Mouse (Mus musculus): ENCODE measurements around the gene Crispld2. TPM values are rescaled to one million over a fixed set of nuclear protein-coding genes. Genes with fewer than 3 reads are reported as not detected.

Crispld2 gene
- polyA plus RNA-seq, 1 experiment: 8.9 TPM

DNA sequence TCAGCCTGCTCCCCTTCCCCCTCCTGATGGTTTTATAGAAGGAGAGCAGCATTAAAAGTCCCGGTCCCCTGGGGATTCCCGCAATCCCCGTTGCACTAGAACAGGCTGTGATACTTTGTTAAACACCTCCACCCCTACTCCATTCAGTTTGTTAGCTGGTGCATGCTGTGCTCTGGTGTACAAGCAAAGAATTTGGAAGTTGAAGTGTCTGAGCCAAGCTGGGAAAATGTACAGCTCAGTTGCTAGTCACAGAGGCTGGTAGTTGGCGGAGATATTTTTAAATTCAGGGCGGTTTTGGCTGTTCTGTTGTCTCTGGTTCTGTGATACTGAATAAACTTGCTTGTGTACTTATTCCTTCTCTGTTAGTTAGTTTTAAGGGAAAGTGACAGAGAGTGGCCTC lies 39.5 kb upstream of the Crispld2 start:
- WGBS: 79% methylated on average over 5 of the region's 5 CpGs
- TF ChIP-seq CTCF (IDR thresholded peaks at IDR 0.05; ENCODE audit: extremely low read depth, insufficient read length, insufficient replicate concordance, low read depth, low read length) (no peak), POLR2A (IDR thresholded peaks at IDR 0.05; ENCODE audit: low read depth, low read length) (no peak)
- no peak overlapping the region for H3K27ac ChIP-seq (ENCODE audit: insufficient read depth, low read depth, low read length)
- H3K36me3 ChIP-seq (ENCODE audit: control insufficient read depth, insufficient read depth, low read length): peaks cover 88% of the 10 kb centered on the region
- H3K4me1 ChIP-seq (ENCODE audit: control insufficient read depth, insufficient read depth, insufficient read length, low read length): no peaks in the 10 kb centered on the region
- no peak overlapping the region for H3K4me3 ChIP-seq (ENCODE audit: low read depth, low read length)
- no peaks in the 10 kb centered on the region for H3K27me3 ChIP-seq (ENCODE audit: control insufficient read depth, insufficient read depth, low read length)

DNA sequence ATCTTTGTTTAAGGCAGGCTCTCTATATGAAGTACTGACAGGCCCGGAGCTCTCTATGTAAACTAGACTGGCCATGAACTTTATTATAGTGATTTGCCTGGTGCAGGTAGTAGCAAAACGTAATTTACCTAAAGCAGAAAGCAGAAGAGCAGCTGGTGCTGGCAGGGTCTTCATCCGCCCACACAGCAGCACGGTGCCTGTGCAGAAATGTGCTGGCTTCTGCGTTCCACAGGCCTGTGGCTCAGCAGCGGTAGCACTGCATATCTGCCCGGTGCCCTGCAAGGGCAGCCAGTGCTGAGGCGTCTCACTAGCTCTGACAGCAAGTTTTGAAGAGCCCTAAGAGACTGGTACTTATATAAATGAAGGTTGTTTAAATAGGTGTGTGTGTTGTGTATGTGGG lies 36.9 kb upstream of the Crispld2 start:
- H3K4me3 ChIP-seq (ENCODE audit: low read depth, low read length): no peak overlapping the region
- H3K4me1 ChIP-seq (ENCODE audit: control insufficient read depth, insufficient read depth, insufficient read length, low read length): no peaks in the 10 kb centered on the region
- H3K27ac ChIP-seq (ENCODE audit: insufficient read depth, low read depth, low read length): no peak overlapping the region
- H3K36me3 ChIP-seq (ENCODE audit: control insufficient read depth, insufficient read depth, low read length): peaks cover 75% of the 10 kb centered on the region
- no peaks in the 10 kb centered on the region for H3K27me3 ChIP-seq (ENCODE audit: control insufficient read depth, insufficient read depth, low read length)
- 94% methylated on average over 8 of the region's 8 CpGs for WGBS
- TF ChIP-seq POLR2A (IDR thresholded peaks at IDR 0.05; ENCODE audit: low read depth, low read length): no peak
- TF ChIP-seq CTCF (IDR thresholded peaks at IDR 0.05; ENCODE audit: extremely low read depth, insufficient read length, insufficient replicate concordance, low read depth, low read length): no peak

- no peaks in the 10 kb centered on the region for H3K4me1 ChIP-seq (ENCODE audit: control insufficient read depth, insufficient read depth, insufficient read length, low read length)
- no peaks in the 10 kb centered on the region for H3K27me3 ChIP-seq (ENCODE audit: control insufficient read depth, insufficient read depth, low read length)
- H3K4me3 ChIP-seq (ENCODE audit: low read depth, low read length): no peak overlapping the region
- peaks cover 49% of the 10 kb centered on the region for H3K36me3 ChIP-seq (ENCODE audit: control insufficient read depth, insufficient read depth, low read length)
- H3K27ac ChIP-seq (ENCODE audit: insufficient read depth, low read depth, low read length): no peak overlapping the region
- whole genome bisulfite sequencing: 89% methylated on average over 10 of the region's 10 CpGs
- no peak for TF ChIP-seq POLR2A (IDR thresholded peaks at IDR 0.05; ENCODE audit: low read depth, low read length)
- no peak for TF ChIP-seq CTCF (IDR thresholded peaks at IDR 0.05; ENCODE audit: extremely low read depth, insufficient read length, insufficient replicate concordance, low read depth, low read length)
Measured at GRCm38 (mm10) chr8:119958076-119958475, 34.2 kb upstream of the Crispld2 start.

- no peak for TF ChIP-seq CTCF (IDR thresholded peaks at IDR 0.05; ENCODE audit: extremely low read depth, insufficient read length, insufficient replicate concordance, low read depth, low read length)
- no peak for TF ChIP-seq POLR2A (IDR thresholded peaks at IDR 0.05; ENCODE audit: low read depth, low read length)
- Histone ChIP-seq H3K27ac (ENCODE audit: insufficient read depth, low read depth, low read length) (no peak overlapping the region), H3K4me1 (ENCODE audit: control insufficient read depth, insufficient read depth, insufficient read length, low read length) (no peaks in the 10 kb centered on the region), H3K36me3 (ENCODE audit: control insufficient read depth, insufficient read depth, low read length) (peaks cover 25% of the 10 kb centered on the region), H3K4me3 (ENCODE audit: low read depth, low read length) (no peak overlapping the region), H3K27me3 (ENCODE audit: control insufficient read depth, insufficient read depth, low read length) (no peaks in the 10 kb centered on the region)
- 56% methylated on average over 5 of the region's 5 CpGs for WGBS
Measured at GRCm38 (mm10) chr8:119960531-119961104, 31.6 kb upstream of the Crispld2 start.

DNA sequence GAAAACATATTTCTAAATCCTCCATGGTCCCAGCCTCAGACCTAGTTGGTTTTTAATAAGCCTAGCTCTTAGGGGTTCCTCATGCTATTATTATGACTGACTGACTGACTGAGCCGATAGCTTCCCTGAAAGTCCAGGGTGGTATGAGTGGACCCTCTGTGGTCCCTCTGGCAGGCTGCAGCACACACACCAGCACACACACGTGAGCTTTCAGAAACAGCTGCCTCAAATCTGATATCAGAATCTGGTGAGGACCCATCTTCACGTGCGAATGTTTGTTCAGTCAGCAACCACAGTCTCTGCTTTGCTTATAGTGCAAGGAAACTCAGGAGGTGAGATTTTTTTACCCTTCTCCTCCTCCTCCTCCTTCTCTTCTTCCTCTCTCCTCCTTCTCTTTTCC lies 27.4 kb upstream of the Crispld2 start:
- no peaks in the 10 kb centered on the region for H3K27me3 ChIP-seq (ENCODE audit: control insufficient read depth, insufficient read depth, low read length)
- WGBS: 51% methylated on average over 4 of the region's 4 CpGs
- no peak overlapping the region for H3K27ac ChIP-seq (ENCODE audit: insufficient read depth, low read depth, low read length)
- no peak overlapping the region for H3K4me3 ChIP-seq (ENCODE audit: low read depth, low read length)
- H3K36me3 ChIP-seq (ENCODE audit: control insufficient read depth, insufficient read depth, low read length): no peaks in the 10 kb centered on the region
- TF ChIP-seq POLR2A (IDR thresholded peaks at IDR 0.05; ENCODE audit: low read depth, low read length): no peak
- no peak for TF ChIP-seq CTCF (IDR thresholded peaks at IDR 0.05; ENCODE audit: extremely low read depth, insufficient read length, insufficient replicate concordance, low read depth, low read length)
- no peaks in the 10 kb centered on the region for H3K4me1 ChIP-seq (ENCODE audit: control insufficient read depth, insufficient read depth, insufficient read length, low read length)

- WGBS: 86% methylated on average over 9 of the region's 9 CpGs
- Histone ChIP-seq H3K4me3 (ENCODE audit: low read depth, low read length) (no peak overlapping the region), H3K4me1 (ENCODE audit: control insufficient read depth, insufficient read depth, insufficient read length, low read length) (no peaks in the 10 kb centered on the region), H3K36me3 (ENCODE audit: control insufficient read depth, insufficient read depth, low read length) (no peaks in the 10 kb centered on the region), H3K27me3 (ENCODE audit: control insufficient read depth, insufficient read depth, low read length) (no peaks in the 10 kb centered on the region), H3K27ac (ENCODE audit: insufficient read depth, low read depth, low read length) (no peak overlapping the region)
- TF ChIP-seq POLR2A (IDR thresholded peaks at IDR 0.05; ENCODE audit: low read depth, low read length) (no peak), CTCF (IDR thresholded peaks at IDR 0.05; ENCODE audit: extremely low read depth, insufficient read length, insufficient replicate concordance, low read depth, low read length) (no peak)
Measured at GRCm38 (mm10) chr8:119967435-119967834, 24.8 kb upstream of the Crispld2 start.

DNA sequence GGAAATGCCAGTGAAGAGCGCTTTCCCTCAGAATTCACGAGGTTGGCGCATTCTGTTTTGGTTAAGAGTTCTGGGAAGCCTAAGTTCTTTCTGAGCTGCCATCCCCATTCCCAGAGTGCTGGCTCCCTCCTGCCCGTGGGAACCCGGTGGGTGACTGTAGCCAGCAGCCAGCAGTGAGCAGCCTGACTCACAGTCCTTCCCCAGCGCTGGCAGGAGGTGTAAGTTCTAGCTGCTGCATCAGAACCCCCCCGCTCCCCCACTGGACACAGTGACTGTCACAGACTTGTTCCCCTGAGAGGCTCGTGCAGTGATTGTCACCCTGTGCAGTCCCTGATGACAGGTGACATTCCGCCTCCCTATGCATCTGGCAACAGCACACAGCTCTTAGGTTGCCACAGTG lies 22.1 kb upstream of the Crispld2 start:
- H3K4me1 ChIP-seq (ENCODE audit: control insufficient read depth, insufficient read depth, insufficient read length, low read length): no peaks in the 10 kb centered on the region
- TF ChIP-seq CTCF (IDR thresholded peaks at IDR 0.05; ENCODE audit: extremely low read depth, insufficient read length, insufficient replicate concordance, low read depth, low read length) (no peak), POLR2A (IDR thresholded peaks at IDR 0.05; ENCODE audit: low read depth, low read length) (no peak)
- H3K27ac ChIP-seq (ENCODE audit: insufficient read depth, low read depth, low read length): no peak overlapping the region
- H3K36me3 ChIP-seq (ENCODE audit: control insufficient read depth, insufficient read depth, low read length): no peaks in the 10 kb centered on the region
- 75% methylated on average over 9 of the region's 9 CpGs for WGBS
- no peak overlapping the region for H3K4me3 ChIP-seq (ENCODE audit: low read depth, low read length)
- no peaks in the 10 kb centered on the region for H3K27me3 ChIP-seq (ENCODE audit: control insufficient read depth, insufficient read depth, low read length)
